Mouse (Mus musculus): ENCODE data around the gene Asic2.

The Asic2 gene

GRCm38 (mm10) chr11:81261259-81261658, 707.0 kb downstream of the Asic2 start:
- CTCF ChIA-PET: no interaction called here
- POLR2A ChIA-PET: no interaction called here

- ChIA-PET POLR2A (interaction anchor here in 1 of 4 experiments (1.1 kb wide), 1 partner anchor 47 kb away, joined by 3 read pairs; no protein-coding TSS in a partner anchor), CTCF (interaction anchor here in 2 of 4 experiments (0.6 to 1.0 kb wide), 2 partner anchors 35 to 162 kb away, joined by 3 to 6 read pairs; no protein-coding TSS in a partner anchor)
Observed at GRCm38 (mm10) chr11:81241183-81241582, 727.1 kb downstream of the Asic2 start.

- ChIA-PET POLR2A (interaction anchor here in 2 of 4 experiments (0.6 kb wide), 2 partner anchors 189 to 263 kb away, joined by 3 to 4 read pairs; no protein-coding TSS in a partner anchor), CTCF (interaction anchor here in 3 of 4 experiments (0.6 to 1.1 kb wide), 7 partner anchors 36 to 618 kb away, joined by 3 to 5 read pairs (median 3); no protein-coding TSS in a partner anchor)
Observed at GRCm38 (mm10) chr11:81239966-81240681, 728.1 kb downstream of the Asic2 start.

- ChIA-PET POLR2A (no interaction called here), CTCF (interaction anchor here (0.6 to 1.1 kb wide), 4 partner anchors 11 to 1358 kb away, joined by 3 to 5 read pairs (median 3); no protein-coding TSS in a partner anchor)
Observed at GRCm38 (mm10) chr11:81239091-81239490, 729.2 kb downstream of the Asic2 start.

- POLR2A ChIA-PET: no interaction called here
- CTCF ChIA-PET: no interaction called here
Observed at GRCm38 (mm10) chr11:81236070-81236469, 732.2 kb downstream of the Asic2 start.

- ChIA-PET CTCF (no interaction called here), POLR2A (no interaction called here)
Observed at GRCm38 (mm10) chr11:81223361-81223760, 744.9 kb downstream of the Asic2 start.

GRCm38 (mm10) chr11:81220786-81221185, 747.5 kb downstream of the Asic2 start:
- POLR2A ChIA-PET: no interaction called here
- CTCF ChIA-PET: interaction anchor here in 1 of 4 experiments (0.8 kb wide), 1 partner anchor 18 kb away, joined by 3 read pairs; no protein-coding TSS in a partner anchor

GRCm38 (mm10) chr11:81205471-81205870, 762.8 kb downstream of the Asic2 start:
- ChIA-PET POLR2A (no interaction called here), CTCF (interaction anchor here in 3 of 4 experiments (0.5 to 0.9 kb wide), 3 partner anchors 30 to 495 kb away, joined by 3 to 5 read pairs (median 5); no protein-coding TSS in a partner anchor)

- ChIA-PET CTCF (interaction anchor here in 1 of 4 experiments (0.5 kb wide), 1 partner anchor 290 kb away, joined by 5 read pairs; no protein-coding TSS in a partner anchor), POLR2A (no interaction called here)
Observed at GRCm38 (mm10) chr11:81202578-81202977, 765.7 kb downstream of the Asic2 start.

- CTCF ChIA-PET: interaction anchor here in 1 of 4 experiments (1.0 kb wide), 1 partner anchor 41 kb away, joined by 3 read pairs; no protein-coding TSS in a partner anchor
- POLR2A ChIA-PET: interaction anchor here in 1 of 4 experiments (0.7 kb wide), 1 partner anchor 48 kb away, joined by 3 read pairs; no protein-coding TSS in a partner anchor
Observed at GRCm38 (mm10) chr11:81193856-81194255, 774.4 kb downstream of the Asic2 start.

- CTCF ChIA-PET: no interaction called here
- POLR2A ChIA-PET: no interaction called here
Observed at GRCm38 (mm10) chr11:81192155-81192554, 776.1 kb downstream of the Asic2 start.

- ChIA-PET CTCF (no interaction called here), POLR2A (interaction anchor here in 1 of 4 experiments (0.5 kb wide), 1 partner anchor 1449 kb away, joined by 4 read pairs; no protein-coding TSS in a partner anchor)
Observed at GRCm38 (mm10) chr11:81189103-81189502, 779.2 kb downstream of the Asic2 start.

- ChIA-PET CTCF (no interaction called here), POLR2A (no interaction called here)
Observed at GRCm38 (mm10) chr11:81187851-81188250, 780.4 kb downstream of the Asic2 start.

- ChIA-PET POLR2A (interaction anchor here in 2 of 4 experiments (0.6 to 1.4 kb wide), 3 partner anchors 14 to 256 kb away, joined by 3 to 5 read pairs (median 3); no protein-coding TSS in a partner anchor), CTCF (no interaction called here)
Observed at GRCm38 (mm10) chr11:81184721-81185120, 783.5 kb downstream of the Asic2 start.

GRCm38 (mm10) chr11:81164890-81165289, 803.4 kb downstream of the Asic2 start:
- ChIA-PET CTCF (no interaction called here), POLR2A (no interaction called here)

- CTCF ChIA-PET: no interaction called here
- POLR2A ChIA-PET: no interaction called here
Observed at GRCm38 (mm10) chr11:81163056-81163455, 805.2 kb downstream of the Asic2 start.

- CTCF ChIA-PET: interaction anchor here in 2 of 4 experiments (0.7 to 1.9 kb wide), 6 partner anchors 18 to 1732 kb away, joined by 3 to 6 read pairs (median 4); no protein-coding TSS in a partner anchor
- POLR2A ChIA-PET: no interaction called here
Observed at GRCm38 (mm10) chr11:81153841-81154240, 814.4 kb downstream of the Asic2 start.

GRCm38 (mm10) chr11:81153161-81153840, 815.0 kb downstream of the Asic2 start:
- CTCF ChIA-PET: interaction anchor here in 3 of 4 experiments (0.6 to 2.3 kb wide), 12 partner anchors 18 to 1733 kb away, joined by 3 to 11 read pairs (median 3); no protein-coding TSS in a partner anchor

GRCm38 (mm10) chr11:81152460-81153160, 815.6 kb downstream of the Asic2 start:
- ChIA-PET POLR2A (interaction anchor here in 1 of 4 experiments (0.9 kb wide), 1 partner anchor 19 kb away, joined by 3 read pairs; no protein-coding TSS in a partner anchor), CTCF (interaction anchor here (0.5 to 2.3 kb wide), 20 partner anchors 19 to 748 kb away, joined by 3 to 11 read pairs (median 3); no protein-coding TSS in a partner anchor)

More at GRCm38 (mm10) chr11:81153161-81153840, 815.0 kb downstream of the Asic2 start:
- POLR2A ChIA-PET: interaction anchor here in 1 of 4 experiments (0.9 kb wide), 1 partner anchor 19 kb away, joined by 3 read pairs; no protein-coding TSS in a partner anchor

Measured in embryonic stem cell, embryonic (primary cell).